Mouse (Mus musculus) layer of hippocampus, adult 9-10 months (tissue): ENCODE results near the gene Scand1.

Experiments used
- DNase-seq: peaks from one replicate; pipeline ENCODE4 v3.0.0; 2022; ENCODE audit warnings: low spot score

Gene Scand1

DNA sequence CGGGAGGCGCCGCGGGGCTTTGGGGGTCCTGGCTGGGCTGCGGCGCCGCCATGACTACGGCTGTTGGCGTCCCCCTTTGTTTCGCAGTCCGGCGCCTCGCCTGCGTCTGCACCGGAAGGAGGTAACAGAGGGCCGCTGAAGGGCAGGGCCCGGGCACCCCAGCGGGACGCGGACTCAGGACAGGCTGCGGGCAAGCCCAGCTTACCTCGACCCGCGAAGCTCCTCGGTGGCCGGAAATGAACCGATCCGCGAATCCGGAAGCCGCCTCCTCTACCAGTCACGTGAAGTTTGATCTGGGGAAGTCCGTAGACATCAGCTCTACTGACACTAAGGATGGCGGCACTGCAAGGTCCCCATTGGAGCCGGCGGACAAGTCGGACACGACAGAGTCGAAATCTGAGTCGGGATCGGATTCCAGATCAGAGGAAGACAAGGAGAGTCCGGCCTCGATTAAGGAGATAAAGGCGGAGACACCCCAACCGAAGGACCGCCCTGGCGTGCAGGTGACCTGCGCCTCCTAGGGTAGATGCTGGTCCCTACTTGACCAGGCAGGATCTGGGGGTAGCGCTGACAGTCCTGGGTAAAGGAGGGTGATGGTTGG, at the start of gene Scand1, which contains the start of gene Cnbd2:
Gene Scand1 (minus strand): TSS at position 408 of the 601 bp plus-strand sequence.
Gene Cnbd2 (plus strand): TSS at position 3 of the 601 bp plus-strand sequence.
- DNase-seq: peak; percentile 61

DNA sequence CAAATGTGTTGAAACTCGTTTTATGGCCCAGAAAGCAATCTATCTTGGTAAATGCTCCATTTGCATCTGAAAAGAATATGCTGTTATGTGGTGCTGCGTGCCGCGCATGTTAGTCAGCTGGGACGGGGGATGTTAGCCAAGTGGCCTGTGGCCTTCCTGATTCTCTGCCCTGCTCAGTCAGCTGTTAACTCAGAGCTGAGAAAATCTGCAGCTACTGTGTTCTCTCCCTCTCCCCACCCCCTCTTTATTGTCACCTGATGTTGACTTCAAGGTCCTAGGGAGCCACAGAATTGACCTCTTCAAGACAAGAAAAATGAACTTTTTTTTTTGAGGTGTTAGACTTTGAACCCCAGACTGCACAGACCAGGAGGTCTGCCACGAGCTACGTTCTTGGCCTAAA, 43.5 kb upstream of the Scand1 start:
- no peak for DNase-seq

DNA sequence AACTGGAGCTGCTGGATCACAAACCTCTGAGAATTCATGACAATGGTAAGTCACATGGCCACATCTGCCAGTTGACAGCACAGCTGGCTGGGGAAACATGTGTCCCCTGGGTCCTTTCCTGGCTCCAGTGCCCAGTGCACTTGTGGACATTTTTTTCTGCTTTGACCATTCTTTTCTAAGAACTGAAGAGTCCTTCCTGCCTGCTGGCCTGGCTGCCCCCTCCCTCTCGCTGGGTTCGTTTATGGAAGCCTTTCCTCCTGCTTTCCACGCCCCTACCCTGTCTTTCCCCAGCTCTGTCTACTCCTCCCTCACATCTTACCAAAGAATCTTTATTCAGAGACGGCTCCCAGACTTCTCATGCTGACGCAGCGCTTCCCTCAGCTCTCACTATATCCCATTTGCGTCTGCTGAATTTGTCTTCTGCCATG, 40.8 kb upstream of the Scand1 start:
- no peak for DNase-seq

DNA sequence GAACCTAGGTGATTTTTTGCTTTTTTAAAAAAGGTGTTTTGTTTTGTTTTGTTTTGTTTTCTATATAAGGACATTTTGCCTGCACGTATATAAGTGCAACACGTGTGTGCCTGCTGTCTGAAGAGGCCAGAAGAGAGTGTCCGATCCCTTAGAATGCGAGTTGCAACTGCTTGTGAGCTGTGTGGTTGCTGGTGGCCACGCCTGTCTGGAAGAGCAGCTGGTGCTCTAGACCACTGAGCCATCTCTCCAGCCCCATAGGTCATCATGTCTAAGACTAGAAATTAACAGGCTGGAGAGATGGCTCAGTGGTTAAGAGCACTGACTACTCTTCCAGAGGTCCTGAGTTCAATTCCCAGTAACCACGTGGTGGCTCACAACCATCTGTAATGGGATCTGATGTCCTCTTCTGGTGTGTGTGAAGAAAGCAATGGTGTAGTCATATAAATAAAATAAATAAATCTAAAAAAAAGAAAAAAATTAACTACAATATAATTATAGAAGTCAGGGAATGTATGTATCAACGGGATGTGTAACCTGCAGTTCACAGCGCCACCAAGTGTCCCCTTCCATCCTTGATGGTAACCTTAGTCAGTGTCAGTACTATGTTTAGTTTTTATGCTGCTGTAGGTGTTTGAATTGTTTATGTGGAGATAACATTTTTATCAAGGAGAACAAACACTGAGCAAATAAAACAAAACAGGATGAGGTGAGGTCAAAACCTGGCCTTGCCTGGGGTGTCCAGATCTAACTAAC, 40.1 kb upstream of the Scand1 start:
- DNase-seq: no peak

DNA sequence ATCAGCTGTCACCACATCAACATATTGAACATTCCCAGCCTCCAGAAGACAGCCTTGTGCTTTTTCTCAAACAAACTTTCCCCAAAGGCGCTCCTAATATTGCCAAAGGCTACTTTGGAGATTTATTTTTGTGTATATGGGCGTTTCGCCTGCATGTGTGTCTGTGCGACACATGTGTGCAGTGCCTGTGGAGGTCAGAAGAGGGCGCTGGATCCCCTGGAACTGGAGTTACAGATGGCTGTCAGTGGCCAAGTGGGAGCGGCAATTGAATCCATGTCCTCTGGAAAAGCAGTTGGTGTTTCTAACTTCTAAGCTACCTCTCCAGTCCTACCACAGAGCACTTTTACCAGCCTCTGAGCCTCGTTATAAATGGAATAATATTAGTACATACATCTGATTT, 38.7 kb upstream of the Scand1 start:
- no peak for DNase-seq

DNA sequence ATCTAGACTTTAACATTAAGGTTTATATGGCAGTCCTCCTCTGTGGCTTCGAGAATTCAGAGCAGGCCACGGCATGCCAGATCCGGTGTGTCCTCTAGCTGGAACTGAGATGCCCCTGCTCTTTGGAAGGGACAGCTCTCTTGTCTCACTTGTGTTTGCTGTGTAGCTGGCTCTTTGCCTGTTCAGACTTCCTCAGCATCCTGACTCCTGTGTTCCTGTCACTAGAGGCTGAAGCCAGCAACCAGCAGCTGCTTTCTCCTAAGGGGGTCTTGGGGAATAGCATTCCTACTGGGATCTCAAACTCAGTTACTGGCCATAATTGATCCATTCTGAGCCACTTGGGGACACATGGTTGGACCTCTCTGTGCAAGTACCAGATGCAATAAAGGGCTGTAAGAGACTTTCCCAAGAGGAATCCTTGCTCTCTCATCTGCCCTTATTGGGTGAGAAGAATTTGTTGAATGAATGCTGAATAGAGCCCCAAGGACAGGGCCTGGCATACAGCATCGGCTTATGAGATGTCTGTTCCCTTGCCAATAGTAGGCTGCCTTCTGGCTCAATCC, 36.9 kb upstream of the Scand1 start:
- DNase-seq: no peak

DNA sequence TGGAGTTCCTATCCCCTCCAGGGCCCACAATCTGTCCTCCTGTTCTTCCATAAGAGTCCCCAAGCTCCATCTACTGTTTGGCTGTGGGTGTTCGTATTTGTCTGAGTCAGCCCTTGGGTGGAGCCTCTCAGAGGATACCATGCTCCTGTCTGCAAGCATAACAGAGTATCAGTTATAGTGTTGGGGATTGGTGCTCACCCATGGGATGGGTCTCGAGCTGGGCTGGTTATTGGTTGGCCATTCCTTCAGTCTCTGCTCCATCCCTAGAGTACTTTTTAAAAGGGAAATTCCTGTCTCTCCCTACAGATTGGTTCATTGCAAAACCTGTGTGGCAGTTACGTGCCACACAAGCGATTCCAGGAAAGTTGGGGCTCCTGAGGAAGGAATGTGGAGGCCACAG, 36.3 kb upstream of the Scand1 start:
- no peak for DNase-seq

DNA sequence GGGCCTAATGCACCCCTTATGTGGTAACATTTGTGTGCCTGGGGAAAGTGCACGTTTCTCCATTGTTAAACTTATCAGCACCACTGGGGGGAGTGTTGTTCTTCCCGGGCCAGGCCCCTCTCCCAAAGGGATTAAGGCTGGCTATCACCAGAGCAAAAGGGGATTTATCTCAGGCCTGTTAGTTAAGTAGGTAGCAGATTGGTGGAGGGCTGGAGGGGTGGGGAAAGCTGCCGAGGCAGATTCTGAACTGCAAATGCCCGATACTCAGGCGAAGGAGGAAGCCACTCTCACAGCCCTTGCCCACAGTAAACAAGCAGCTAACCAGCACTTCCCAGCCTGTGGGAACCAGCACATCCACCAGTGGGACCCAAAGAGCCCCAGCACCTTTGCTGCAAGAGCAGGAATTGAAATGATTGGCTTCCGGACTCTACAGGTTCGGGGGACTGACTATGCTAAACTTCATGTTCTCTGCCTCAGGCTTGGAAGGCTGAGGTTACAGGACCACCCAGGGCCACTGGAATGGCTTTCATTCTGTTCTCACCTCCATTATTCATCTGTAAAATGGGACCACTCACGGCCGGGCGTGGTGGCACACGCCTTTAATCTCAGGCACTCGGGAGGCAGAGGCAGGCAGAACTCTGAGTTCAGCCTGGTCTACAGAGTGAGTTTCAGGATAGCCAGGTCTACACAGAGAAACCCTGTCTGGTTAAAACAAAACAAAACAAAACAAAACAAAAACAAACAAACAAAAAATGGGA, 32.5 kb upstream of the Scand1 start:
- no peak for DNase-seq

DNA sequence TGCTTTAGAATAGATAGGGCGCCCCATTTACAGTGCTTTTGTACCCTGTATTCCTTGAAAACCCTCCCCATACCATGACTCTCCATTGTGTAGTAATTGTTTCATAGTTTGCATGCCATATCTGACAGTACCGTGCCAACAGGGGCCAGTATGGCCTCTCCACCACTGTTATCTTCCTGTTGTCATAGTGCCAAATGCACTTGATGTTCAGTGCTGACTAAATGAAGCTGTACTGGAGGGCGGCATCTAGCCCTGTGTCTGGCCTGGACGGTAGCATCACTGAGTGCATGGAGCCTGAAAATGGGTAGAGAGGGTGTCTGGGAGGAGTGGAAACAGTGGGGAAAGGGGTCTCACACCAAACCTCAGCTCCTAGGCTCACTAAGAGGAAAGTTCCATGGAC, 27.6 kb upstream of the Scand1 start:
- no peak for DNase-seq

DNA sequence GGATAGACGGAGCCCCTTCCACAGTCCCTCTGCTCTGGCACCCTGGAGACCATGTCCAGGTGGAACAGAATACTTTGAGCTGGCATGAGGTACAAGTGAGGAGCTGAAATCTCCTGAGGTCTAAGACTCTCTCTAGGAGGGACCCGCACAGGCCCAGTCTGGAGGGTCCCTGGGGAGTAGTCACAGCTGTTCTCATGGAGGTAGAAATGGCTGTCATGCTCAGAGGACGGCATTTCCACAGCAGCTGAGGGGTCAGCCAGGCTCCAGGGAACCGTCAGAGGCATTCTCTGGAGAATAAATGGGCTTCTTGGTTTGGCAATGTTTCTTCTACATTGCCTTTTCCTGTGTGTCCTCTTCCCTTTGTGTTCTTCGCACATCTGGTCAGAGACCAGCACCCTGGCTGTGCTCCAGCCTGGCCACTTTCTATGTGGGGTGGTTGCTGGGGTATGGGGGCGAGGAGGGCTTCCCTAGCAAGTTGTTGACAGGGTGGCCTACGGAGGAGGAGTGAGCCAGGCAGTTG, 19.0 kb upstream of the Scand1 start:
- DNase-seq: no peak

DNA sequence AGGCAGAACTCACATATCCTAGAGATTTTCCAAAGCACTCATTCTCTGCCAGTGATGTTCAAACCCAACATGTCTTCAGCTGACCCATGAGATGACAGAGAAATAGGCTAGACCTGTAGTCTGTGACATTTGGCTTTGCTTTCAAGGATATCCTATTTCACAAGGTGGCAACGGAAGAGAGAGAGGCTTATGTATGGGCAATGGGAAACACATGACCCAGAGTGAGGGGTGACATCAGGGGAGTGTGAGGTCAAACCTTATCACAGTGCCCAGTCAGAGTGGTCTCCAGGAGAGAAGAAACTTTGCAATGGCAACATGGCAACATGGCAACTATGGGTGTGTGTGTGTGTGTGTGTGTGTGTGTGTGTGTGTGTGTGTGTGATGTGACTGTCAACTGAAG, 18.2 kb upstream of the Scand1 start:
- no peak for DNase-seq

DNA sequence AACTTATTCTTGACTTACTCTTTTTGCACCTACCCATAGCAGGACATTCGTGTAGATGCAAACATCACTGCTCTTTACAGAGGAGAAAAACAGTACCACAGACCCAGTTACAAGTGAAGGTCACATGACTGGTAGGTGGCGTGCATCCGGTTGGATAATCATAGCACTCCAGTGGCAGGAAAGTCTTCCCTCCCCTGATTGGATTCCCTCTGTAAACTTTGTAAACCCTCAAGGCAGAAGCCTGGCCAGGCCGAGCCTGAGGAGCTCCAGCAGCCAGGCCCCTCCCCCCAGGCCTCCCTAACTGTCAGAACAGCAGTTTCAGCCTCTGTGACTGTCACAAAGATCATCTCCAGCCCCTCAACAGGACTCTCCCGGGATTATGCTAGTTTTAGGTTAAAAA, 12.2 kb upstream of the Scand1 start:
- DNase-seq: no peak

DNA sequence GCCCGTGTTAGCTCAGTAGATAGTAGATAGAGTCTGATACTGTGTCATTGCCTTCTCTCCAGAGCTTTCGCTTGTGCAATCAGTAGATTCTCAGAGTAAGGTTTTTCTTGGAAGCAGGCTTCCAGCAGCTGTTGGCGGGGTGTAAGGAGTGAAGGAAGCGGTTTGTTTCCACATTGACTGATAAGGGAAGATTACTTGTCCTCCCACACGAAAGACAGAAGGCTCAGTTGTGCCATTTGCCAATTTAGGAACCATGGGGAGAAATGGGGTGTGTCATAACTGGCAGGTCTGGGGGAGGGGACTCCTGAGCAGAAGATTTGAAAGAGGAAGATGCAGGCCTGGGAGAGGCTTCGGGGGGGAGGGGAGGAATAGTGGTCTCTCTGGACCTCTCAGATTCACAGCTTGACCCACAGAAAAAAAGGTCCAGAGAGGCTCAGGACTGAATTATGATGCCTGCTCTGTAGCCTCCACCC, 11.6 kb upstream of the Scand1 start:
- no peak for DNase-seq

DNA sequence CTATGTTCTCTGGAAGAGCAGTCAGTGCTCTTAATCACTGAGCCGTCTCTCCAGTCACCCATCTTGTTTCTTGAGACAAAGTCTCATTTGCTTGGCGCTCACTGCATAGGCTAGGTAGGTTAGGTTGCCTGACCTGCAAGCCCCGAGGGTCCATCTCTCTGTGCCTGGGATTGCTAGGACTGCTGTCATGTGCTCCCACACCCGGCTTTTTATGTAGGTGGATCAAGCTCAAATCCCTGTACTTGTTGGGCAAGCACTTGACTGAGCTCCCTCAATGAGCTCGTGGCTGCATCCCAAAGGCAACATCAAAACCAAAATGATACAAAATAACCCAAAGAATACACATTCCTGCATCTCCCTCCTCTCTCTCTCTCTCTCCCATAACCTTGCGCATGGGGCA, 9.0 kb upstream of the Scand1 start:
- DNase-seq: no peak

DNA sequence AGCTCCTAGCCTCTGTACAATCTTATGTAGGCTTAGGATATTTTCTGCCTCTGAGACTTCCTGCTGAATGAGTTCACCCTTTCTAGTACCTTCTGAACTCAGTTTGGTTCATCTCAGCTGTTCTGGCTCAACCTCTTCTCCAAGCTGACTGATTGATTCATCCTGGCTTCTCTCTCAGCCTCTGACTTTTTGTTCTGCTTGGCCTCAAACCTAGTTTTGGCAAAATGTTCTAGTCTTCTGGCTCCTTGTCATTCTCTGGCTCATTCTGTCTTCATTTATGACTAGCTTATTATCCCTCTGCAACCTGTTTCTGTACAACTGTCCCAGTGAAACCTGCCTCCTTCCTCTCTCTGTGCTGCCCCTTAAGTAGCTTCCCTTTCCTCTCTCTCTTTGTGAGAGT, 6.0 kb upstream of the Scand1 start:
- no peak for DNase-seq

DNA sequence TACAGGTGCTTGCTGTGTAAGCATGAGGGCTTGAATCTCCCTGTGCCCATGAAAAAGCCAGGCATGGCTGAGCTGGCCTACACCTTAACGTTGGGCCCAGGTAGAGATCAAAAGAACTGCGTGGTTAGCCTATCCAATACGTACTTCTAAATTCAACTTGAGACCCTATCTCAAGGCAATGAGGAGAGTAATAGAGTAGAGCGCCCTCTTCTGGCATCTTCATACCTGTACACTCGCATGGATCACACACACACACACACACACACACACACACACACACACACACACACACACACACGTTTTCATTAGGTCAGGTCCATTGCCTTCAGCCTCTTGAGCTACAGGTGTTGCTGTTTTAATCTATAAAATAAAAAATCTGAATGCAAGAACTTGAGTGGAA, 2.3 kb upstream of the Scand1 start:
- no peak for DNase-seq

DNA sequence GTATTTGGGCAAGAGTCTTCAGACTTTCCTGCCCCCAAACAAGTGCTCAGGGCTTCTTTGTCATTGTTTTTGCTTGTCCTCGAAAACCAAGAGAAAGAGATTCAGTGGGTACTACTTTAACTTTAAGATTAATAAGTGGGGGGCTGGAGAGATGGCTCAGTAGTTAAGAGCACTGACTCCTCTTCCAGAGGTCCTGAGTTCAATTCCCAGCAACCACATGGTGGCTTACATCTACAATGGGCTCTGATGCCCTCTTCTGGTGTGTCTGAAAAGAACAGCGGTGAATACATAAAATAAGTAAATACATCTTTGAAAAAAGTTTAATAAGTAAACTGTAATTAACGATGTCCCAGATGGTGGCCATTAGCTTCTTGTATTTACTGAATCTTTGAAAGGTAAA, 649 bp upstream of the Scand1 start:
- DNase-seq: no peak

DNA sequence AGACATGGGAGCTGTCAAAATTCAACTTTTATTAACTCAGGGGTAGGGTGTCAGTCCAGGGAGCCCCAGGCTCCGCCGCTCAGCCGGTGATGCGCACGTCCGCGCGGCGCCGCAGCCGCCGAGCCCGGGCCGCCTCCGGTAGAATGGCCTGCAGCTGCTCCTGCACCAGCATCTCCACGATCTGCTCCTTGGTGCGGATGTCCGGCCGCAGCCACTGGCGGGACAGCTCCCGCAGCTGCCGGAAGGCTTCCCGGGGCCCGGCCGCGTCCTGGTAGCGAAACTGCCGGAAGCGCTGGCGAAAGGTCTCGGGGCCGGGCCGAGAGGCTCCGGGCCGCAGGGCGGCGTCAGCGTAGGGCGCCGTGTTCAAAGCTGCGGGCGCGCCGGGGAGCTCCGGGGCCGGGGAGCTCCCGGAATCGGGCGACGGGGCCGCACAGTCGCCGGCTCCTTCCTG, 638 bp downstream of the Scand1 start:
- DNase-seq: no peak

DNA sequence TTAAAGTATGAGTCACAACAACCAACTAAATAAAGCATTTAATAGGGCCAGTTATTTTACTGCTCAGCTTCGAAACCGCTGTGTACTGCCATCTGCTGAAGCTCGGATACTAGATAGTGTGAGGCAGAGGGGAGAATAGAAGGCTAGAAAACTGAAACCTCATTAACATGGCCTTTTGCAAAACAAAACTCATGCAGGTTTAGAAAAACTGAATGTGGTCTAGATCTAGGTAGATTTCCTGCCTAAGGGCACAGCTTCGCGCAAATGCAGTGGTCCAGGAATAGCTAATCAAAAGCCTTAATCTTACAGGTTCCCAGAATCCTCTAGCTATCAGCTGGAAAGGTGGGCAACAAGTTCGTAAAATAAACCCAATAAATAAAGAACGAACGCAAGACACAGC, 1.1 kb downstream of the Scand1 start:
- no peak for DNase-seq

DNA sequence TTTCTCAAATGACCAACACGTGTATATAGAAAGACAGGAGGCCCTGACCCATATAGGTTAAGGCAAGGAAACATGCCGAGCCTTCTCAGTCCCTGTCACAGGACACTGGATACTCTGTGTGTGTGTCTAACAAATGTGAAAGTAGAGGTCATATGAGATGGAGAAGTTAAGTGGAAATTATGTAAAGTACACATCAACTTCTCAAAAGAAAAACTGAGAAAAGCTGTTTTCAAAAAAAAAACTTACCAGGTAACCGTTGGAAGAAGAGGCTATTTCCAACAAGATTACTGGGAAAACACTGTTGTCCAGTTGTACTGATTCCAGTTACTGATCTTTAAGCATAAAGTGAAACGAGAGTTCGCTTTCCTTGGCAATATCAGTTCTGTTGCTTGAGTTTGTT, 1.6 kb downstream of the Scand1 start:
- DNase-seq: no peak

DNA sequence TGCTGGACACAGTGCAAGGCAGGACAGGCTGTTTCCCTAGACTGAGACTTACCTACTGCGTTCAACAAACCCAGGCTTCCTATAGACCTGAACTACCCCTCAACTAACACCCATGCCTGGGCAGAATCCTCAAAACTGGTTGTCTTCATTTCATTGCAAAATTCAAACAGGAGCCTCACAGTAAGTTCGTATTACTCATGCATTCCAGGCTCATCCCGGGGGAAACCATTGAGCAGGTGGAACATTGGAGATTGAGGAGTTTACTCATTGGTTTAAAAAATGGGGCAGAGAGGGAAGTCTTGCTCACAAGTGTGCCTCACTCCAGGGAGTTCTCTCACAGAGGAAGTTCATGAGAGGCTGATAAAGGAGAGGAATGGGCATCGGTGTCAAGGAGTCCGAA, 2.0 kb downstream of the Scand1 start:
- DNase-seq: no peak

DNA sequence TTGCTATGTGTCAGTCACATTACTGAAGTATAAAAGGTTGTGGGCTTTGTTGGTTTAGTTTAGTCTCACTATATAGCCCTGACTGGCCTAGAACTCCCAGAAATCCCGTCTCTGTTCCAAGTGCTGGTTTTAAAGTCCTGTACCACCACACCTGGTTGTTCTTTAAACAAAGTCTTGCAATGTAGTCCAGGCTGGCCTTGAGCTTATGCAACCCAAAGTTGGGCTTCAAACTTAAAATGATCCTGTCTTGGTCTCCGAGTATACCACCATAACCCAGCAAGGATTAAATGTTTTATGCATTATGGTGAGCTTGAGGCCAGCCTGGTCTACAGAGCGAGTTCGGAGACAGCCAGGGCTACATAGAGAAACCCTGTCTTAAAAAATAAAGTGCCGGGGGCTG, 2.6 kb downstream of the Scand1 start:
- DNase-seq: no peak
